Mouse (Mus musculus) stomach, postnatal 0 days (tissue): ENCODE measurements around the gene Cd247. TPM values are rescaled to one million over a fixed set of nuclear protein-coding genes. Genes with fewer than 3 reads are reported as not detected.

Source experiments
- ATAC-seq: fragments of 200-750 bp; cut with Nextera tagmentation; 2 replicates; pipeline ENCODE4 v1.8.0; 2017; ENCODE audit not compliant: low FRiP score, low TSS enrichment
- DNase-seq: peaks from one replicate; pipeline ENCODE4 v3.0.0-alpha.2; 2016; ENCODE audit warnings: low spot score
- H3K27ac ChIP-seq: fragments of 300-500 bp; sonication (generic); replicated peaks from 2 replicates; pipeline ENCODE4 v1.5.1; 2014; ENCODE audit warnings: mild to moderate bottlenecking, control low read depth
- H3K27me3 ChIP-seq: fragments of 300-500 bp; sonication (generic); 2 replicates; pipeline ENCODE4 v1.6.1; 2014; ENCODE audit warnings: low read length; ENCODE audit not compliant: control insufficient read depth, insufficient read depth
- H3K36me3 ChIP-seq: fragments of 300-500 bp; sonication (generic); 2 replicates; pipeline ENCODE4 v1.6.1; 2014; ENCODE audit warnings: low read length, mixed read lengths; ENCODE audit not compliant: control insufficient read depth, insufficient read depth
- H3K4me1 ChIP-seq: fragments of 300-500 bp; sonication (generic); replicated peaks from 2 replicates; pipeline ENCODE4 v1.6.1; 2014; ENCODE audit warnings: antibody characterized with exemption; ENCODE audit not compliant: control insufficient read depth, insufficient read depth
- H3K4me2 ChIP-seq: fragments of 300-500 bp; sonication (generic); replicated peaks from 2 replicates; pipeline ENCODE4 v1.6.1; 2014; ENCODE audit warnings: low read depth, mild to moderate bottlenecking, control low read depth, moderate library complexity
- H3K4me3 ChIP-seq: fragments of 300-500 bp; sonication (generic); 2 replicates; pipeline ENCODE4 v1.5.1; 2014; ENCODE audit warnings: low read depth, low read length, control low read depth
- H3K9ac ChIP-seq: fragments of 300-500 bp; sonication (generic); 2 replicates; pipeline ENCODE4 v1.6.1; 2014; ENCODE audit warnings: mild to moderate bottlenecking, low read length, control low read depth, mixed read lengths
- H3K9me3 ChIP-seq: fragments of 300-500 bp; sonication (generic); 2 replicates; pipeline ENCODE4 v1.6.1; 2016; ENCODE audit warnings: low read length; ENCODE audit not compliant: control insufficient read depth
- CTCF ChIP-seq: IDR thresholded peaks from 2 replicates; pipeline ENCODE4 v1.5.1; 2016; ENCODE audit warnings: antibody characterized with exemption, low read depth, mild to moderate bottlenecking, moderate library complexity
- EP300 ChIP-seq: optimal IDR thresholded peaks from 2 replicates; pipeline ENCODE3; 2016; ENCODE audit warnings: antibody characterized with exemption
- WGBS: fragments of 180-500 bp; shearing (Covaris S2); extraction: QIAGEN DNeasy Blood & Tissue Kit; methylation state at CpG from one replicate; pipeline ENCODE4 v1.1.7; 2014; 5-methylcytosine and 5-hydroxymethylcytosine counted together
- polyA plus RNA-seq: library from polyadenylated mRNA; unstranded; fragments of >200 nt; fragmentation: Nextera tagmentation; extraction: Ambion mirVana; gene quantifications from 2 replicates; pipeline ENCODE4 v1.2.1, GENCODE M21; 2015

Gene Cd247
- polyA plus RNA-seq, 1 experiment from 2014 or later = 0.24 TPM

DNA sequence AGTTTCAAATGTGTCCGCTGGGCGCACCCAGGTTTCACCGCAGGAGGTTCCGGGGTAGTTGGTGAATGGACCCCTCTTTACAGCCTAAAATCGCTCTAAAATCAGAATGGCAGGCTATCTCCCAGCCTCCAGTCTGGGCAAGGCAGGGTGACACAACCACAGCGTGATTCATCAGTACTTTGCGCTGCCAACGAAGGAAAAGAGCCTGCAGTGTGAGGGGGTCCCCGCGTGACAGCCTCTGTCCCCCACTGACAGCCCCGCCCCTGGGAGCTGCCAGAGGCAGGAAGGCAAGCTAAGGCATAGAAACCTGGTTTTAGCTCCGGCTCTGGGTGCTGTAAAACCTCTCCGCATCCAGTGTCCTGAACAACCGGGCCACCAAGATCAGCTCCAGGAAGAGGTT is 56.9 kb downstream of the Cd247 start:
- H3K9ac ChIP-seq = peak overlapping the region; percentile 41

DNA sequence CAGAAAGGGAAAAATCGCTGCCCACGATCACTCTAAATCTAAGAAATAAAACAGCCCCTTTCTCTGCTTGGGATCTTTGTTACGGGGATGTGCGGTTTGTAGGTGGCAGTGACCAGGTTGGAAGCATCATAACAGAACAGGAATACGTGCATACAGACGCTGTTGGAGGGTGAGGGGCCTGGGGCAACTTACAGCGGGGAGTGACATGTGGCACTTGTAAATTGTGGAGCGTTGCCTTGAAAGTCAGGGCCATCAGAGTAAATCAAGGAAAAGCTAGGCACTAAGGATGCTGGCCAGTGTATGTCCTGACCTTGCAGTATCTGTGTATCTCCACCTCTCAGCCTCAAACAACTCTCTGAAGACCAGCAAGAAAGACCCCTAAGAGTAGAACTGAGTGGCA is 59.9 kb downstream of the Cd247 start:
- no peak overlapping the region for H3K9ac ChIP-seq
- H3K36me3 ChIP-seq = no peaks in the 10 kb centered on the region
- no peaks in the 10 kb centered on the region for H3K4me1 ChIP-seq
- no peak overlapping the region for H3K27ac ChIP-seq
- DNase-seq (no peak), ATAC-seq (no peak)
- H3K4me3 ChIP-seq = no peak overlapping the region
- WGBS = 85% methylated on average over 8 of the region's 8 CpGs
- no peaks in the 10 kb centered on the region; the same call in 1 of the 2 replicates for H3K27me3 ChIP-seq
- H3K4me2 ChIP-seq = no peak overlapping the region
- H3K9me3 ChIP-seq = no peaks in the 10 kb centered on the region
- no peak for TF ChIP-seq CTCF

More for the DNA sequence above, 56.9 kb downstream of the Cd247 start:
- DNase-seq (no peak), ATAC-seq (no peak)
- H3K4me2 ChIP-seq = peak overlapping the region; percentile 99
- no peaks in the 10 kb centered on the region; the same call in 1 of the 2 replicates for H3K27me3 ChIP-seq
- H3K4me3 ChIP-seq = peak overlapping the region; percentile 53
- no peaks in the 10 kb centered on the region for H3K9me3 ChIP-seq
- TF ChIP-seq CTCF = no peak
- TF ChIP-seq EP300 = no peak
- no peaks in the 10 kb centered on the region for H3K4me1 ChIP-seq
- H3K36me3 ChIP-seq = no peaks in the 10 kb centered on the region
- 11% methylated on average over 14 of the region's 14 CpGs for whole genome bisulfite sequencing
- H3K27ac ChIP-seq = no peak overlapping the region

DNA sequence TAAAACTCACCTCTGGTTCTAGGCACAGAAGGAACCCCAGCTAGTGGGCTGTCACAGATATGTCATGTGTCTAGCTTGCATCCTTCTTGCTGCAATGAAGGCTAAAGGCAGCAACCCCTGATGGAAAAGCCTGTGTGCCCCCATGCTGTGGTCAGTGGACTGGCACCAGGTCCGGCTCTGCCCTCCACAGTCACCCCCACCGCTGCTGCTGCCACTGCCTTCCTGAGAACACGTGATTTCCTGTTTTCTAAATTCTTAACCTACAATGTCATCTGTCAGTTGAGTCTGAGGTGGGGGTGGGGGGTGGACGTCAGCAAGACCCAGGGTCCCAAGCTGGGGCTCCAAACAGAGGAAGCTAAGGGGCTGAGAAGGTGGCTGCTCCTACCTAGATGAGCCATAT is 60.4 kb downstream of the Cd247 start:
- 63% methylated on average over 4 of the region's 4 CpGs for WGBS
- ATAC-seq = no peak

DNA sequence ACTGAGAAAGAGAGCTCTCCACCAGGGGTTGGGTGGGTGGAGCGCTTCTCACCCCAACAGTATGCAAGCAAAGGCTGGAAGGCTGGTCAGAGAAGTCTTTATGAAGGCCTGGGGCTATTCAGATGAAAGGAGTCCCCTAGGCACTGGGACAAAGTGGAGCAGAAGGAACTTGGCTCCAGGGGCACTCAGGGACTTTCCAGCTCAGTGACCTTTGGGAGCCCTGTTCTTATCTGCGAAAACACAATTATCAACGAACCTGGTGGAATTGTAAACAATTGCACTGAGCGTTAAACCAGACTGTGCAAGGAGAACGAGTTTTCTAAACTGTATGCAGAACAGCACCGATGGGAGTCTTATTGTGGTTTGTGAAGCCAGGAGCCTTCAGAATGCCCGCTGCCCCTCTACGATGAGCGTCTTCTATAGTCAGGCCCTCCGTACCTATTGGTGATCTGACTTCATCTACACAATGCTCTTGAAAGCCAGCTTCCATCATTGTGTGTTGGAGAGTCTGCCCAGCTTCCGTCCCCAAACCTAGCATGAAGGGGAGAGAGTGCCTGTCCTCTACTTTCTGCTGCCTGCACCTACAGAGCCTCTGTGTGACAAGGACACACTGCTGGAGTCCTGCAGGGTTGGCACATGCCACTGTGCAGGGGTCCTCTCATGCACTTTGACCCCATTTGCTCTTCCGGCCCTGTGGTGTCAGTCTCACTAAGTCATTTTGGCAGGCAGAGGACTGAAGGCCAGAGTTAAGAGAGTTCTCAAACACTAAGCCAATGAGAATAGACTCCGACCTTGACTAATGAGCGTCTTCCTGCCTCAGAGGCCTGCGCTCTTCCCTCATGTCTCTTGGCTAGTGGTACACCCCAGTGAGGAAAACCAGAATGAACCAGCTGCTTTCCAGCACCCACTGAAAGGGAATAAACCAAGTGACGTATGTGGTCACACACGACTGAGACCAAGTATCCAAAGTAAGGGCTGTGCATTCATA is 61.3 kb downstream of the Cd247 start:
- 0 out of 2 replicates have a peak, but pooled peaks have one; percentile 1 for TF ChIP-seq CTCF
- TF ChIP-seq EP300 = no peak
- Histone ChIP-seq H3K9me3 (no peaks in the 10 kb centered on the region), H3K4me1 (no peaks in the 10 kb centered on the region), H3K4me3 (no peak overlapping the region), H3K27ac (no peak overlapping the region), H3K9ac (no peak overlapping the region), H3K27me3 (no peaks in the 10 kb centered on the region), H3K36me3 (no peaks in the 10 kb centered on the region), H3K4me2 (no peak overlapping the region)
- WGBS = 56% methylated on average over 17 of the region's 17 CpGs
- DNase-seq (peak; percentile 60), ATAC-seq (peak; percentile 74)

More for the DNA sequence above, 60.4 kb downstream of the Cd247 start:
- no peak for TF ChIP-seq CTCF
- no peak for TF ChIP-seq EP300
- H3K36me3 ChIP-seq = no peaks in the 10 kb centered on the region
- DNase-seq = no peak
- no peak overlapping the region for H3K9ac ChIP-seq
- H3K27ac ChIP-seq = no peak overlapping the region
- no peaks in the 10 kb centered on the region for H3K4me1 ChIP-seq
- no peak overlapping the region for H3K4me2 ChIP-seq
- H3K9me3 ChIP-seq = no peaks in the 10 kb centered on the region
- no peak overlapping the region for H3K4me3 ChIP-seq
- no peaks in the 10 kb centered on the region for H3K27me3 ChIP-seq

DNA sequence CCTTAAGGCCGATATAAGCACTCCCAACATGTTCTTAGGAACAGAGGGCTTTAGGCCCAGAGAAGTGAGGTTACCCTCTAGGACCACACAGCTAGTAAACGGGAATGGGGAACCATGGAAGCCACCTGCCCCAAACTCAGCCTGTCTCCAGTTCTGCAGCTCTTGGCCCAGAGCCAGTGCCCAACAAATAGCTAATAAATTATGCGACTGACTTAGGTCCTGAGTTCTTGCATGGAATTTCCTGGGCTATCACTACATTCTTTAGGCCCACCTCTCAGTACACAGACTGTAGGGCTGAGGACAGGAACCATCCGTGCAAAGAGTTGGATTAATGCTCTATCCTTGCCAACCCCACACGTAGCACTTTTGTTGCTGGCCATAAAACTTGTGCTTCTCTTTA is 63.6 kb downstream of the Cd247 start:
- Histone ChIP-seq H3K9ac (no peak overlapping the region), H3K27ac (no peak overlapping the region), H3K4me1 (no peaks in the 10 kb centered on the region), H3K4me2 (no peak overlapping the region), H3K27me3 (no peaks in the 10 kb centered on the region), H3K9me3 (no peaks in the 10 kb centered on the region), H3K4me3 (no peak overlapping the region), H3K36me3 (no peaks in the 10 kb centered on the region)
- TF ChIP-seq CTCF (no peak), EP300 (no peak)
- WGBS = 47% methylated on average over 5 of the region's 5 CpGs
- DNase-seq = no peak
- ATAC-seq = no peak

DNA sequence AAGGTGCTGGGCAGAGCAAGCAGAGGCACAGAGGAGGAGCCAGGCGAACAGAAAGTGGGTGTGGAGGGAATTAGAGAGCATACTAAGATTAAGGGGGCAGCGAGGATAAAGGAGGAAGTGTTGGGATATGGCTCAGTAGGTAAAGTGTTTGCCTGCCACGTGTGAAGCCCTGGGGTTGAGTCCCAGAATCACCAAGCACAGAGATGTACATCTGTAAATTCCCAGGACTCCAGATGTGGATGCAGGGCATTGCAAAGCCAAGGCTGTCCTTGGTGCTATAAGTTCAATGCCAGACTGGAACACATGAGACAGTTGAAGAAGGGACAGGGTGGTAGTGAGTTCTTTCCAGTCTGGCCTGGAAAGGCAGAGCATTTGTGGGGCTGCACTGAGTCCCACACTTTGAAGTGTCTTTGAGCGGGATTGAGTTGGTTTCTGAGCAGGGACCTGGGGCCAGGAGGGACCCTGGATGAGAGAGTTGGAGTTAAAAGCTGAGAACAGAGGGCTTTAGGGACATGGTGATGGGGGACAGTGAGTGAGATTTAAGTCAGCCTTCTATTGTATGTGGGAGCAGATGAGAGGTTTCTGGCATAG is 64.7 kb downstream of the Cd247 start:
- DNase-seq = no peak

More for the DNA sequence above, 64.7 kb downstream of the Cd247 start:
- Histone ChIP-seq H3K27me3 (no peaks in the 10 kb centered on the region), H3K4me1 (no peaks in the 10 kb centered on the region), H3K9me3 (no peaks in the 10 kb centered on the region), H3K4me3 (no peak overlapping the region), H3K4me2 (no peak overlapping the region), H3K9ac (no peak overlapping the region), H3K27ac (no peak overlapping the region), H3K36me3 (no peaks in the 10 kb centered on the region)
- WGBS = 57% methylated on average over 4 of the region's 4 CpGs
- ATAC-seq = no peak
- no peak for TF ChIP-seq CTCF
- TF ChIP-seq EP300 = no peak
